Mouse (Mus musculus) cerebellum, adult 9-11 months (tissue): ENCODE data around the gene Gls.

ENCODE experiments used
- DNase-seq: peaks from one replicate; pipeline ENCODE4 v3.0.0; 2022

The Gls gene

GRCm38 (mm10) chr1:52152936-52153335 lies 80.1 kb downstream of the Gls start:
- DNase-seq: no peak

- no peak for DNase-seq
These were observed 80.7 kb downstream of the Gls start for GRCm38 (mm10) chr1:52152369-52152768.

GRCm38 (mm10) chr1:52151166-52151565 lies 81.9 kb downstream of the Gls start:
- no peak for DNase-seq

- DNase-seq: peak; percentile 58
These were observed 82.4 kb downstream of the Gls start for GRCm38 (mm10) chr1:52150676-52151075.

- DNase-seq: peak; percentile 95
These were observed 83.1 kb downstream of the Gls start for GRCm38 (mm10) chr1:52149934-52150346.

- no peak for DNase-seq
These were observed 84.3 kb downstream of the Gls start for GRCm38 (mm10) chr1:52148696-52149095.

GRCm38 (mm10) chr1:52148178-52148577 lies 84.9 kb downstream of the Gls start:
- DNase-seq: no peak

GRCm38 (mm10) chr1:52147431-52147830 lies 85.6 kb downstream of the Gls start:
- DNase-seq: no peak

GRCm38 (mm10) chr1:52146214-52146970 lies 86.6 kb downstream of the Gls start:
- peak; percentile 78 for DNase-seq

- DNase-seq: no peak
These were observed 88.1 kb downstream of the Gls start for GRCm38 (mm10) chr1:52144907-52145306.

- no peak for DNase-seq
These were observed 89.4 kb downstream of the Gls start for GRCm38 (mm10) chr1:52143596-52144156.

- DNase-seq: no peak
These were observed 89.8 kb downstream of the Gls start for GRCm38 (mm10) chr1:52143191-52143590.

- DNase-seq: no peak
These were observed 90.9 kb downstream of the Gls start for GRCm38 (mm10) chr1:52142117-52142516.

- DNase-seq: no peak
These were observed 91.5 kb downstream of the Gls start for GRCm38 (mm10) chr1:52141482-52141881.

- DNase-seq: no peak
These were observed 92.5 kb downstream of the Gls start for GRCm38 (mm10) chr1:52140534-52140933.

- DNase-seq: no peak
These were observed 95.7 kb downstream of the Gls start for GRCm38 (mm10) chr1:52137292-52137691.

- DNase-seq: no peak
These were observed 99.8 kb downstream of the Gls start for GRCm38 (mm10) chr1:52133254-52133653.

- DNase-seq: no peak
These were observed 101.2 kb downstream of the Gls start for GRCm38 (mm10) chr1:52131787-52132377.

- DNase-seq: no peak
These were observed 103.2 kb downstream of the Gls start for GRCm38 (mm10) chr1:52129794-52130193.

- DNase-seq: no peak
These were observed 105.7 kb downstream of the Gls start for GRCm38 (mm10) chr1:52127350-52127749.

GRCm38 (mm10) chr1:52124818-52125217 lies 108.2 kb downstream of the Gls start:
- DNase-seq: no peak

GRCm38 (mm10) chr1:52121052-52121451 lies 112.0 kb downstream of the Gls start:
- DNase-seq: no peak

- DNase-seq: no peak
These were observed 112.8 kb downstream of the Gls start for GRCm38 (mm10) chr1:52120191-52120590.

GRCm38 (mm10) chr1:52119691-52120090 lies 113.3 kb downstream of the Gls start:
- DNase-seq: no peak
